Mouse (Mus musculus) small intestine, adult 2 months (tissue): ENCODE data around the gene Ocel1. TPM values are rescaled to one million over a fixed set of nuclear protein-coding genes. Genes with fewer than 3 reads are reported as not detected.
A peak's percentile ranks its signal among the peaks of the same experiment; 100 is the strongest.

Experiments
- H3K27ac ChIP-seq: fragments of 200-500 bp; 2 replicates; pipeline ENCODE4 v1.5.1; 2012; ENCODE audit warnings: low read depth, low read length, control low read depth, inconsistent platforms; ENCODE audit not compliant: insufficient read depth
- H3K27me3 ChIP-seq: fragments of 200-500 bp; 2 replicates; pipeline ENCODE4 v1.6.1; 2012; ENCODE audit warnings: mild to moderate bottlenecking, moderate library complexity, low read length, inconsistent platforms; ENCODE audit not compliant: control insufficient read depth, insufficient read depth
- H3K36me3 ChIP-seq: fragments of 200-500 bp; 2 replicates; pipeline ENCODE4 v1.6.1; 2012; ENCODE audit warnings: mild to moderate bottlenecking, low read length, control low read depth, inconsistent platforms; ENCODE audit not compliant: control insufficient read depth, insufficient read depth
- H3K4me1 ChIP-seq: fragments of 200-500 bp; 2 replicates; pipeline ENCODE4 v1.6.1; 2012; ENCODE audit warnings: low read length, inconsistent platforms, mixed read lengths; ENCODE audit not compliant: control insufficient read depth, insufficient read depth, insufficient read length
- H3K4me3 ChIP-seq: fragments of 200-500 bp; 2 replicates; pipeline ENCODE4 v1.5.1; 2012; ENCODE audit warnings: low read depth, mild to moderate bottlenecking, control low read depth, inconsistent platforms, low read length, moderate library complexity
- CTCF ChIP-seq: fragments of 200-500 bp; IDR thresholded peaks from 2 replicates; pipeline ENCODE4 v1.5.1; 2012; ENCODE audit warnings: low read depth, mild to moderate bottlenecking, control low read depth, inconsistent platforms, low read length, moderate library complexity, mixed read lengths; ENCODE audit not compliant: insufficient replicate concordance, insufficient read length; ENCODE audit errors: extremely low read depth
- POLR2A ChIP-seq: fragments of 200-500 bp; IDR thresholded peaks from 2 replicates; pipeline ENCODE4 v1.6.1; 2012; ENCODE audit warnings: low read depth, mild to moderate bottlenecking, control low read depth, inconsistent platforms, low read length, moderate library complexity
- WGBS: fragments of 180-500 bp; shearing (Covaris S2); methylation state at CpG from one replicate; pipeline ENCODE4 v1.1.7; 2018; 5-methylcytosine and 5-hydroxymethylcytosine counted together
- polyA plus RNA-seq: library from polyadenylated mRNA; depleted of rRNA; stranded (reverse); fragments of >200 nt; gene quantifications from 2 replicates; pipeline ENCODE4 v1.2.3, GENCODE M21; 2012

Gene Ocel1
- polyA plus RNA-seq, 1 experiment, result 70.3 TPM

- WGBS, result 1% methylated on average over 34 of the region's 34 CpGs
- Histone ChIP-seq H3K27ac (peak within 1 kb of the TSS; percentile 31), H3K27me3 (no peaks in the 10 kb centered on the region), H3K4me3 (peak within 1 kb of the TSS; percentile 86), H3K36me3 (peaks cover 12% of the 10 kb centered on the region), H3K4me1 (peaks cover 8% of the 10 kb centered on the region; the same call in 1 of the 2 replicates)
- no peak for TF ChIP-seq CTCF
- peak; percentile 67; the same call in 1 of the 2 replicates for TF ChIP-seq POLR2A
Observed at GRCm38 (mm10) chr8:71396639-71397305, 25.7 kb downstream of the Ocel1 start, which contains the start of gene Babam1. TSS of gene Babam1 (plus strand) at chr8:71396861.

- Histone ChIP-seq H3K27me3 (no peaks in the 10 kb centered on the region), H3K27ac (no peak overlapping the region), H3K4me3 (peak overlapping the region; percentile 11), H3K36me3 (peaks cover 12% of the 10 kb centered on the region), H3K4me1 (peaks cover 11% of the 10 kb centered on the region)
- 84% methylated on average over 12 of the region's 12 CpGs for WGBS
- no peak for TF ChIP-seq CTCF
- no peak for TF ChIP-seq POLR2A
Observed at GRCm38 (mm10) chr8:71397701-71398100, 26.6 kb downstream of the Ocel1 start.

- Histone ChIP-seq H3K4me3 (no peak overlapping the region), H3K27me3 (no peaks in the 10 kb centered on the region), H3K4me1 (peaks cover 32% of the 10 kb centered on the region), H3K36me3 (peaks cover 12% of the 10 kb centered on the region), H3K27ac (no peak overlapping the region)
- TF ChIP-seq POLR2A (no peak), CTCF (no peak)
- WGBS, result 96% methylated on average over 2 of the region's 2 CpGs
Observed at GRCm38 (mm10) chr8:71400826-71401225, 29.7 kb downstream of the Ocel1 start.

GRCm38 (mm10) chr8:71401454-71401853, 30.4 kb downstream of the Ocel1 start:
- Histone ChIP-seq H3K4me1 (peaks cover 35% of the 10 kb centered on the region), H3K36me3 (peaks cover 12% of the 10 kb centered on the region), H3K27ac (no peak overlapping the region), H3K27me3 (no peaks in the 10 kb centered on the region), H3K4me3 (no peak overlapping the region)
- TF ChIP-seq POLR2A (no peak), CTCF (no peak)

- WGBS, result 91% methylated on average over 9 of the region's 9 CpGs
- Histone ChIP-seq H3K27me3 (no peaks in the 10 kb centered on the region), H3K36me3 (peaks cover 12% of the 10 kb centered on the region), H3K27ac (peak overlapping the region; percentile 49; the same call in 1 of the 2 replicates), H3K4me1 (peaks cover 39% of the 10 kb centered on the region), H3K4me3 (no peak overlapping the region)
- TF ChIP-seq CTCF (no peak), POLR2A (no peak)
Observed at GRCm38 (mm10) chr8:71402446-71402964, 31.4 kb downstream of the Ocel1 start.

- H3K4me1 ChIP-seq, result peaks cover 36% of the 10 kb centered on the region
- WGBS, result 34% methylated on average over 6 of the region's 6 CpGs
- peaks cover 9% of the 10 kb centered on the region for H3K36me3 ChIP-seq
- H3K27me3 ChIP-seq, result no peaks in the 10 kb centered on the region
- no peak for TF ChIP-seq CTCF
- no peak for TF ChIP-seq POLR2A
- H3K4me3 ChIP-seq, result no peak overlapping the region
- H3K27ac ChIP-seq, result peak overlapping the region; percentile 49; the same call in 1 of the 2 replicates
Observed at GRCm38 (mm10) chr8:71403107-71403885, 32.2 kb downstream of the Ocel1 start.

GRCm38 (mm10) chr8:71404011-71404410, 32.9 kb downstream of the Ocel1 start:
- WGBS, result 86% methylated on average over 8 of the region's 8 CpGs
- no peaks in the 10 kb centered on the region for H3K27me3 ChIP-seq
- no peak overlapping the region for H3K4me3 ChIP-seq
- TF ChIP-seq POLR2A (no peak), CTCF (no peak)
- 0 out of 2 replicates have a peak overlapping the region, but pooled peaks have one; percentile 49 for H3K27ac ChIP-seq
- peaks cover 36% of the 10 kb centered on the region for H3K4me1 ChIP-seq
- peaks cover 6% of the 10 kb centered on the region; the same call in 1 of the 2 replicates for H3K36me3 ChIP-seq
